Mouse (Mus musculus) T-helper 2 cell (primary cell): ENCODE data around the gene Mrps15.
"Not testable (repeated sequence)": the region's sequence is repeated elsewhere in the genome, so short reads cannot be mapped to it uniquely, and the experiment has no call there.

Experiments used
- in situ Hi-C: fragments of 300-600 bp; cut with MboI, MseI; formaldehyde crosslinking; loops from one replicate; pipeline ENCODE4 v1.15.1; 2025; ENCODE audit warnings: high pct_unique_total_duplicates

Mrps15 gene

DNA sequence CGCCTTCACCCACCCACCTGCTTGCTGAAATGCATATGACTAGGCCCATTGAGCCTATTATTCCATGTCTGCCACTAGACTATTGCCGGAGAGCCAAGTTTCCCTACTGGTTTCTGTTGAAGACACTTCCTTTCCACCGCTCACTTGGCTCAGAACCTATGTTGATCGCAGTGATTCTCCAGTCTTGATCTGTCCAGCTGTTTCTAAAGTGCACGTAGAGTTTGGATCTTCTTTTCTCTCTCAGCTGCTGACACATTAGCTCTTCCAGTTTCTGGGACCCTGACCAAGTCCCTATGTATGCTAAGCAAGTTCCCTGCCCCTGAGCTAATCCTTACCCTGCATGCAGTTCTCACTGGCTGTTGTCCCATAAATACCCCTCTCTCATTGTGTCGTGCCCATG, 31.1 kb downstream of the Mrps15 start:
- in situ Hi-C loops: no loop called here

DNA sequence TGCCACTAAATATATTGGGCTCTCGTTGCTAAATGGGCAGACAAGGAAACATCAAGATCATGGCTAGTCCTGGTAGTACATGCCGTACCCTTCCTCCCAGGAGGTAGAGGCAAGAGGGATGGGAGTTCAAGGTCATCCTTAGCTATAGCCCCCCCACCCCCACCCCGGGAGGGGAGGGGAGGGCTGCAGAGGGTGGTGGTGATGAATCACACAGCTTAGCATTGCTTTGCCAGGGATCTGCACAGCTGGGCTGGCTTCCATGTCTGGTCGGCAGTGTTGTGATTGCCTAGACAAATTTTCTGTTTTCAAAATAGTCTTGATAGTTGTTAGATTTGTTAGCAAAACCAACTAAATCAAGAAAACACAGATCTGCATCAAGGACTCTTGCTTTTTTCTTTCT, 32.5 kb downstream of the Mrps15 start:
- in situ Hi-C loops: no loop called here

DNA sequence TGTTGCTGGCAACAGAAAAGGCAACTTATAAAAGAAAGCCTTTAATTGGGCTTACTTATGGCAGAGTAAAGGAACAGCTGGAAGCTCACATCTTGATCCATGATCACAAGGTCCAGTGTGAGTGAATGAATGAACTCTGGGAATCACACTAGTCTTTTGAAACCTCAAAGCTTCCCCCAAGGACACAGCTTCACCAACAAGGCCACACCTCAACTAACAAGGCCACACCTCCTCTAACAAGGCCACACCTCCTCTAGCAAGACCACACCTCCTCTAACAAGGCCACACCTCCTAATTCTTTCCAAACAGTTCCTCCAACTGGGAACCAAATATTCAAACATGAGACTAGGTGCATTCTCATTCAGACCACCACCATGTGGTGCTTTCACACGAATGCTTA, 34.9 kb downstream of the Mrps15 start:
- in situ Hi-C loops: loop anchor here (5.0 kb wide), 1 partner anchor 36 kb away; no protein-coding TSS in a partner anchor

DNA sequence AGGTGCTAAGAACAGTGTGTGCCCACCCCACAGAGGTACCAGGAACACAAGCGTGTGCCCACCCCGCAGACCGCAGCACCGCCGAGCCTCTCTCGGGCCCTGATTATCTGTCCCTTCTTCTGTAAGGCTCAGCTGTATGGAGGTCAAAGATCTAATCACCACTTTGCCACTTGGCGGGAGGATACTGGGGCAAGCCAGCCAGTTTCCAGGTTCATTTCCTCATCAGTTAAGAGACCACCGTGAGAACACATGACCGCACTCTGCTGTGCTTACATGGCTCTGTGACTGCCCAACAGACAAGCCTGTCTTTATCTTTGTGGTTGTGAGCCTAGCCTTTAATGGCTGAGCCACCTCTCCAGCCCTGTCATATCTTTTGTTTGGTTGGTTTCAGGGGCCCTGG, 36.3 kb downstream of the Mrps15 start:
- in situ Hi-C loops: loop anchor here (5.0 kb wide), 1 partner anchor 34 kb away; no protein-coding TSS in a partner anchor

- in situ Hi-C loops: loop anchor here (5.0 kb wide), 1 partner anchor 33 kb away; no protein-coding TSS in a partner anchor
Measured at GRCm38 (mm10) chr4:126084382-126084781, 37.7 kb downstream of the Mrps15 start.

DNA sequence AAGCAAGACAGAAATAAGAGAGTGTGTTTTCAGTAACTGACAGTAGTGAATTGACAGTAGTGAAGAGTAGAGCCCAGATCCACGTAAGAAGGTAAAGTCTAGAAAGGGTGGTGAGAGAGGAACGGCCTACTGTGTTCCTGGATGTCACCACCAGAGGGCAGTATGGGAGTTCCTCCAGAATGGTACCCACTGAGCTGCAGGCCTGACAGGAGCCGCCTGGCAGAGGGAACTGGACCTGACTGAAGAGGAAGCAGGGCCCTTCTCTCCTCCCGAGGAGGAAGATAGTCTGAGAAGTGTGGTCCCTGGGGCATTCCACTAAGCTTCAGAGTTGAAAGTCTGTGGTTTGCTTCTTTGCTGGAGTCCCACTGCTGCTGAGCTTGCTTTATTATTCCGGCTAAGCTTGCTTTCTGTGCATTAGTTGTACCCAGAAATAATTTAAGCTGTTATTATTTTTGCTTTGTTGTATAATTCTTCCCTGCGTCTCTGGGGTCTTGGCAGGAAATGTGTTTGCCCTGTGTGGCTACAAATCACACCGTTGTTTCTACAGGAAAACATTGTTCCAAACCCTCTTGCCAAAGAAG, 39.4 kb downstream of the Mrps15 start:
- in situ Hi-C loops: loop anchor here (5.0 kb wide), 1 partner anchor 66 kb away; no protein-coding TSS in a partner anchor

DNA sequence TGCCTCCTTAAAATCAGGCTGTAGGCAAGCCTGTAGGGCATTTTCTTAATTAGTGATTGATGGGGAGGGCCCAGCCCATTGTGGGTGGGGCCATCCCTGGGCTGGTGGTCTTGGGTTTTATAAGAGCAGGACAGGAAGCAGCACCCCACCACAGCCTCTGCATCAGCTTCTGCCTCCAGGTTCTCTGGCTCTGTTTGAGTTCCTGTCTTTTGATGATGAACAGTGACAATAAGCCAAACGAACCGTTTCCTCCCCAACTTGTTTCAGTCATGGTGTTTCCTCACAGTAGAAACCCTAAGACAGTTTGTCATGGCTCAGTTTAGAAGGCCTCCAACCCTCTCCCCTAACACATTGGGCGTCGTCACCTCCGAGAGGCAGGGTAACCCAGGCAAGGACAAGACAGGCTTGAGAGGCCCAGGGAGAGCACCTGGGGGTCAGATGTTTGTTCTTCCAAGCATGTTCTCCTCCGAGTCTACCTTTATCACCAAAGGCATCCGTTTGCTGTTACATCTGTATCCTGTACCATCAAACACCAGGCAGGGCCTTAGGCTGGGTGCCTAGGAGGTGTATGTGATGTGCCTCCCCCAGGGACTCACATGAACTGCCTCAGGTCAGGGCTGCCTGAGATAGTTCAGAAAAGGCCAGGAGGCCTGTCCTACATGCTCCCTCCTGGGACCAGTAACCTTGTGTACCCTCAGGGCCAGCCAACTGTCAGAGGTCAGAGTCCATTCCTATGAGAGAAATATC, 43.5 kb downstream of the Mrps15 start:
- in situ Hi-C loops: loop anchor here (5.0 kb wide), 1 partner anchor 33 kb away; the partner anchor contains the start of gene Oscp1

DNA sequence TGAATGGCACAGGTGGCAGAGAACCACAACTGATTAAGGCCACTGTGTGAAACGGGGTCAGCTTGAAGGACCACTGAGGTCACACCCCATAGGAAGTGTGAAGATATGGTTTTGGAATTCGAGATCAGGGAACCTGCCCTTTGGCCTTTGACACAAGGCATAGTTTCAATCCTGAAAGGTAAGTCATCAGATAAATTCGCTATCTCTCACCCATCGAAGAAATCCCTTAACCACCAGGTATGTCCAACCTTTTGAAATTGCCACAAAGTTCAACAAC, 44.1 kb downstream of the Mrps15 start:
- in situ Hi-C loops: loop anchor here (5.0 kb wide), 1 partner anchor 33 kb away; the partner anchor contains the start of gene Oscp1

- in situ Hi-C loops: loop anchor here (5.0 kb wide), 1 partner anchor 35 kb away; the partner anchor contains the start of gene Oscp1
Measured at GRCm38 (mm10) chr4:126091873-126092272, 45.1 kb downstream of the Mrps15 start.

DNA sequence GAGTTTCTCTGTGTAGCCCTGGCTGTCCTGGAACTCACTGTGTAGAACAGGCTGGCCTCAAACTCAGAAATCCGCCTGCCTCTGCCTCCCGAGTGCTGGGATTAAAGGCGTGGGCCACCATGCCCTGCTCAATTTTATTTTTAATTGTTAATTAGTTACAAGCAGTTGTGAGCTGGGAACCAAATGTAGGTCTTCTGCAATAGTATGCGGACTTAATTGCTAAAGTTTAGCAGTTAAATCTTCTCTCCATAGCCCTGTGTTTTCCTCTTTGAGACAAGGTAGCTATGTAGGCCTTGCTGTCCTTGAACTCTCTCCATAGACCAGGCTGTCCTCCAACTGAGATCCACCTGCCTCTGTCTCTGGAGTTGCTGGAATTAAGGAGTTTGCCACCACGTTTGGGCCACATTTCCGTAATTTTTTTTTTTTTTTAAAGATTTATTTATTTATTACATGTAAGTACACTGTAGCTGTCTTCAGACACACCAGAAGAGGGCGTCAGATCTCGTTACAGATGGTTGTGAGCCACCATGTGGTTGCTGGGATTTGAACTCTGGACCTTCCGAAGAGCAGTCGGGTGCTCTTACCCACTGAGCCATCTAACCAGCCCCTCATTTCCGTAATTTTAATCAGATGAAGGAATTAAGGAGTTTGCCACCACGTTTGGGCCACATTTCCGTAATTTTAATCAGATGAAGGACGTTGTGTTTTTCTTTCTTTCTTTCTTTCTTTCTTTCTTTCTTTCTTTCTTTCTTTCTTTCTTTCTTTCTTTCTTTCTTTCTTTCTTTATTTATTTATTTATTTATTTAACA, 49.1 kb downstream of the Mrps15 start:
- in situ Hi-C loops: not testable (repeated sequence)

- in situ Hi-C loops: no loop called here
Measured at GRCm38 (mm10) chr4:126096464-126097111, 49.9 kb downstream of the Mrps15 start, which contains the start of gene Lsm10. Gene Lsm10, plus strand, starts transcription at chr4:126096623.

- in situ Hi-C loops: no loop called here
Measured at GRCm38 (mm10) chr4:126097711-126098253, 51.1 kb downstream of the Mrps15 start.

- in situ Hi-C loops: no loop called here
Measured at GRCm38 (mm10) chr4:126099365-126099764, 52.6 kb downstream of the Mrps15 start.

- in situ Hi-C loops: no loop called here
Measured at GRCm38 (mm10) chr4:126100764-126101163, 54.0 kb downstream of the Mrps15 start.

- in situ Hi-C loops: no loop called here
Measured at GRCm38 (mm10) chr4:126102061-126102841, 55.5 kb downstream of the Mrps15 start.

DNA sequence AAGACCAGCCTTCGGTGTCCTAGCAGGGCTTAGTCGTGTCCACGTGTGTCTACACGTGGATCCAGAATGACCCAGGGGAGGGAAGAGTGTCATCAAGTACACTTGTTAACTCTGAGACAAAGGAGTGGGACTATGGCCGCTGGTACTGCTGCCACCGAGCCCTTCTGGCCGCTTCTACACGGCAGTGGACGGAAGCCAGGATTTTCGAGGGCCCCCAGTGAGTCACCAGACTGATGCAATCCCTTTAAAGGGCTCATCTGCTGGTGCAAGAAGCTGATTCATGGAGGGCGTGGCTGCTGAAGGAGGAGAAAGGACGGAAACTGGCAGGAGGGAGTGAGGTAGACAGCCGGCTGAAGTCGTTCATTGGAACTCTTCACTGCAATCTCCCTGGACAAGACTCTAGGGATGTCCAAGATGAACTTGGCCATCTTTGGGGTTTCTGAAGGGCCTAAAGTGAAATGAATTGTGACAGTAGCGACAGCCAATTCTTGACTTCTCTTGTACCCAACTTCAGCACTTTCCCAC, 56.4 kb downstream of the Mrps15 start:
- in situ Hi-C loops: no loop called here

GRCm38 (mm10) chr4:126103590-126104068, 56.9 kb downstream of the Mrps15 start, which contains the start of gene Stk40:
Gene Stk40, plus strand, starts transcription at chr4:126103957.
- in situ Hi-C loops: no loop called here

DNA sequence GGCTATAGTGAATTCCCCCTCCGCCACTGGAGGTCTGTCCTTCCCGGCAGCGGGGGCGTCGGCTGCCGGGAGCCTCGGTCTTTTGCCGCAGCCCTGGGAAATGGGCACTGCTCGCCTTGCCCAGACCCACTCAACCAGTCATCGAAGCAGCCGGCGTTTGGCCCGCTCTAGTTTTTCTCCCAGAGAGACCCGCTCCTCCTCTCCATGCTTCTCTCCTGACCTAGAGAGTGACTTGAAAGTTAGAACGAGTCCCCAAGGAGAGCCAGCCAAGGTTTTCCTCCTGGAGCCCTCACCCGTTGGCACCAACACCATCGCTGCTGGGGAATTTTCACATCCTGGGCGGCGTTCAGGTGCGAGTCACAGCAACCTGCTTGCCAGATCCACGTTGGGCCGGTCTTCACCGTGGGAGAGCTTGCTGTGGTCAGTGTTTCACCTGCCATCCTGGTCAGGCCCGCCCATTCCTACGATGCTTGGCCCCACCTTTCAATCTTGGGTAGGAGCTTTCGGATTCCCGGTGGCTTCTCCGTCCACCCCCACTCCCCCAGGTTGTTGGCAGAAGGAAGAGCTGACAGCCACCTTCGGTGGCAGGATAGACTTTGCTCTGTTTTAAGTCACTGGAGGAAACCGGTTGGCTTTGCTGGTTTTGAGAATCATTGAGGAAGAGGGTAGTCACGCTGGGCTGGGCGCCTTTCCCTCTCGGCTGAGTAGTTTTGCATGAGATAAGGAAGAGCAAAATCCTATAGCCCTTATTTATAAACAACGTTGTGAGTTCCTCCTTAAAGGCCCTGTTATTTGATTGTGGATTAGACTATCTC, 57.7 kb downstream of the Mrps15 start:
- in situ Hi-C loops: no loop called here
